Comparison of ENCODE assay signal across 16 mouse cellular contexts in genomic region chr1:23676301-23676700, GRCm38 (mm10).
"Had no signal": no experiment of that assay in that cellular context is flagged by ENCODE, and none has a peak within 500 bp of the region (broad histone marks: within the 10 kb centered on the region; RNA-seq: fewer than 3 reads in every experiment).

No protein-coding gene starts in this region.

- H3K9me3 ChIP-seq: midbrain, embryonic 13.5 days; midbrain, embryonic 15.5 days; neural tube, embryonic 12.5 days; stomach, embryonic 15.5 days had no signal

- H3K27me3 ChIP-seq: megakaryocyte, embryonic 14.5 days; midbrain, embryonic 13.5 days; midbrain, embryonic 15.5 days; neural tube, embryonic 12.5 days; stomach, embryonic 15.5 days had no signal

- H3K4me3 ChIP-seq: megakaryocyte, embryonic 14.5 days; midbrain, embryonic 13.5 days; midbrain, embryonic 15.5 days; neural tube, embryonic 12.5 days; stomach, embryonic 15.5 days had no signal

- DNase-seq: liver, postnatal 0 days; lung, adult 2 months; lung, postnatal 14 days; lung, postnatal 36 days; right cerebral cortex, postnatal 14 days; thymus, adult 2 months; thymus, postnatal 25 days; thymus, postnatal 4 days had no signal

- H3K4me1 ChIP-seq: megakaryocyte, embryonic 14.5 days; midbrain, embryonic 13.5 days; midbrain, embryonic 15.5 days; neural tube, embryonic 12.5 days; stomach, embryonic 15.5 days had no signal

- H3K36me3 ChIP-seq: midbrain, embryonic 13.5 days; midbrain, embryonic 15.5 days; neural tube, embryonic 12.5 days; stomach, embryonic 15.5 days had no signal

- ATAC-seq: liver, postnatal 0 days; midbrain, embryonic 13.5 days; midbrain, embryonic 15.5 days had no signal

- H3K4me2 ChIP-seq: midbrain, embryonic 11.5 days; midbrain, embryonic 13.5 days; midbrain, embryonic 15.5 days; neural tube, embryonic 12.5 days; stomach, embryonic 15.5 days had no signal

- H3K27ac ChIP-seq: macrophage; midbrain, embryonic 13.5 days; midbrain, embryonic 15.5 days; neural tube, embryonic 12.5 days; stomach, embryonic 15.5 days; stomach, postnatal 0 days had no signal

- H3K9ac ChIP-seq: liver, postnatal 0 days; midbrain, embryonic 13.5 days; midbrain, embryonic 15.5 days; neural tube, embryonic 12.5 days; stomach, embryonic 15.5 days had no signal
